Mouse (Mus musculus): ENCODE measurements around the gene Tulp3. TPM values are rescaled to one million over a fixed set of nuclear protein-coding genes. Genes with fewer than 3 reads are reported as not detected.
A peak's percentile ranks its signal among the peaks of the same experiment; 100 is the strongest.

Tulp3 gene
- total and polyA plus RNA-seq, 3 experiments, result 3.7 to 13.1 (median 5.5) TPM

GRCm38 (mm10) chr6:128296750-128297393, 58.8 kb downstream of the Tulp3 start:
- Histone ChIP-seq H3K36me3 (replicated peaks in 1 of 2; ENCODE audit: control insufficient read depth in 1 of 2, insufficient read depth in 1 of 2, low read length in 1 of 2) (no peaks in the 10 kb centered on the region), H3K9ac (ENCODE audit: insufficient read depth, low read depth) (no peak overlapping the region), H3K4me1 (ENCODE audit: control insufficient read depth in 1 of 2, insufficient read depth in 2 of 2) (peaks cover 10 to 12% of the 10 kb centered on the region in 2 experiments; a peak in 3 of 4 replicates), H3K4me3 (replicated peaks in 1 of 3; ENCODE audit: low read depth in 2 of 3, low read length in 2 of 3, poor library complexity in 1 of 3) (no peak overlapping the region), H3K27ac (ENCODE audit: insufficient read depth, low read depth) (no peak overlapping the region), H3K9me3 (replicated peaks; ENCODE audit: low read length) (peaks cover 9% of the 10 kb centered on the region), H3K79me2 (replicated peaks; ENCODE audit: control insufficient read depth, extremely low read depth, insufficient read depth, poor library complexity, severe bottlenecking) (no peaks in the 10 kb centered on the region), H3K27me3 (replicated peaks) (no peaks in the 10 kb centered on the region), H3K4me2 (ENCODE audit: insufficient read depth, low read depth, poor library complexity, severe bottlenecking) (no peak overlapping the region)
- dilution Hi-C loops (cut with MboI; ENCODE audit: extremely low pct_ligation_motif_present, extremely low pct_unique_long_range_greater_than_20kb, low sequenced_read_pairs) (no loop called here), in situ Hi-C loops (cut with MboI; ENCODE audit: low pct_ligation_motif_present, low pct_unique_long_range_greater_than_20kb, low sequenced_read_pairs) (loop anchor here (5.0 kb wide), 1 partner anchor 60 kb away; no protein-coding TSS in a partner anchor)
- DNase-seq (ENCODE audit: extremely low read depth), result no peak
- TF ChIP-seq ZNF384 (IDR thresholded peaks at IDR 0.05; ENCODE audit: low read depth, low read length) (no peak), POLR2A (IDR thresholded peaks at IDR 0.05; ENCODE audit: low read depth, low read length) (no peak)

- Histone ChIP-seq H3K4me1 (ENCODE audit: control insufficient read depth in 1 of 2, insufficient read depth in 2 of 2) (peaks cover 10 to 12% of the 10 kb centered on the region in 2 experiments; a peak in 3 of 4 replicates), H3K4me2 (ENCODE audit: insufficient read depth, low read depth, poor library complexity, severe bottlenecking) (no peak overlapping the region), H3K79me2 (replicated peaks; ENCODE audit: control insufficient read depth, extremely low read depth, insufficient read depth, poor library complexity, severe bottlenecking) (no peaks in the 10 kb centered on the region), H3K4me3 (replicated peaks in 1 of 3; ENCODE audit: low read depth in 2 of 3, low read length in 2 of 3, poor library complexity in 1 of 3) (no peak overlapping the region), H3K27ac (ENCODE audit: insufficient read depth, low read depth) (no peak overlapping the region), H3K36me3 (replicated peaks in 1 of 2; ENCODE audit: control insufficient read depth in 1 of 2, insufficient read depth in 1 of 2, low read length in 1 of 2) (no peaks in the 10 kb centered on the region), H3K27me3 (replicated peaks) (no peaks in the 10 kb centered on the region), H3K9ac (ENCODE audit: insufficient read depth, low read depth) (no peak overlapping the region), H3K9me3 (replicated peaks; ENCODE audit: low read length) (peaks cover 9% of the 10 kb centered on the region)
- dilution Hi-C loops (cut with MboI; ENCODE audit: extremely low pct_ligation_motif_present, extremely low pct_unique_long_range_greater_than_20kb, low sequenced_read_pairs) (no loop called here), in situ Hi-C loops (cut with MboI; ENCODE audit: low pct_ligation_motif_present, low pct_unique_long_range_greater_than_20kb, low sequenced_read_pairs) (loop anchor here (5.0 kb wide), 1 partner anchor 59 kb away; no protein-coding TSS in a partner anchor)
- peak; percentile 4 for DNase-seq (ENCODE audit: extremely low read depth)
- TF ChIP-seq PAX5 (IDR thresholded peaks at IDR 0.05; ENCODE audit: low read length) (no peak), NRF1 (IDR thresholded peaks at IDR 0.05; ENCODE audit: low read depth, low read length) (no peak), ZNF384 (IDR thresholded peaks at IDR 0.05; ENCODE audit: low read depth, low read length) (no peak), IRF4 (IDR thresholded peaks at IDR 0.05; ENCODE audit: low read depth, low read length) (peak; percentile 66)
Measured at GRCm38 (mm10) chr6:128295876-128296749, 59.5 kb downstream of the Tulp3 start.

GRCm38 (mm10) chr6:128291284-128291683, 64.4 kb downstream of the Tulp3 start:
- no peak overlapping the region for H3K9ac ChIP-seq (ENCODE audit: insufficient read depth, low read depth)
- in situ Hi-C loops (cut with MboI; ENCODE audit: low pct_ligation_motif_present, low pct_unique_long_range_greater_than_20kb, low sequenced_read_pairs) (no loop called here), dilution Hi-C loops (cut with MboI; ENCODE audit: extremely low pct_ligation_motif_present, extremely low pct_unique_long_range_greater_than_20kb, low sequenced_read_pairs) (no loop called here)
- no peak overlapping the region for H3K27ac ChIP-seq (ENCODE audit: insufficient read depth, low read depth)
- no peak for TF ChIP-seq NRF1 (IDR thresholded peaks at IDR 0.05; ENCODE audit: low read depth, low read length)
- no peak for TF ChIP-seq ELF1 (IDR thresholded peaks at IDR 0.05; ENCODE audit: low read depth, low read length)
- no peak overlapping the region for H3K4me3 ChIP-seq (replicated peaks in 1 of 3; ENCODE audit: low read depth in 2 of 3, low read length in 2 of 3, poor library complexity in 1 of 3)
- no peak for DNase-seq (ENCODE audit: extremely low read depth)
- H3K79me2 ChIP-seq (replicated peaks; ENCODE audit: control insufficient read depth, extremely low read depth, insufficient read depth, poor library complexity, severe bottlenecking), result no peaks in the 10 kb centered on the region
- H3K9me3 ChIP-seq (replicated peaks; ENCODE audit: low read length), result no peaks in the 10 kb centered on the region
- no peaks in the 10 kb centered on the region for H3K36me3 ChIP-seq (replicated peaks in 1 of 2; ENCODE audit: control insufficient read depth in 1 of 2, insufficient read depth in 1 of 2, low read length in 1 of 2)
- H3K27me3 ChIP-seq (replicated peaks), result no peaks in the 10 kb centered on the region
- H3K4me2 ChIP-seq (ENCODE audit: insufficient read depth, low read depth, poor library complexity, severe bottlenecking), result no peak overlapping the region
- H3K4me1 ChIP-seq (ENCODE audit: control insufficient read depth in 1 of 2, insufficient read depth in 2 of 2), result peaks cover 4 to 5% of the 10 kb centered on the region in 2 experiments; a peak in 2 of 4 replicates
